ENCODE assay signal across 8 mouse cellular contexts in genomic region chr3:88191820-88192616, GRCm38 (mm10). TPM values are rescaled to one million over a fixed set of nuclear protein-coding genes. Genes with fewer than 3 reads are reported as not detected.
A peak's percentile ranks its signal among the peaks of the same experiment; 100 is the strongest.
DNase-seq lines count a peak whose midpoint lies in the region; ATAC-seq and TF ChIP-seq lines count a peak whose summit lies in the region.

No protein-coding gene starts in this region.

- no peaks in the 10 kb centered on the region for H3K9me3 ChIP-seq in ES-E14 (ENCODE audit: control insufficient read depth, insufficient read depth, low read depth, low read length)
- no peaks in the 10 kb centered on the region for H3K9me3 ChIP-seq in hindbrain, embryonic 11.5 days (ENCODE audit: control insufficient read depth, low read length)

- no peak overlapping the region for H3K4me3 ChIP-seq in ES-E14 (ENCODE audit: insufficient read depth in 1 of 2, low read depth in 1 of 2, low read length in 2 of 2, poor library complexity in 1 of 2, severe bottlenecking in 1 of 2)
- no peak overlapping the region for H3K4me3 ChIP-seq in hindbrain, embryonic 11.5 days (ENCODE audit: low read depth, low read length)

- no peaks in the 10 kb centered on the region for H3K4me1 ChIP-seq in ES-E14 (ENCODE audit: control insufficient read depth in 2 of 2, insufficient read depth in 2 of 2, low read length in 2 of 2, poor library complexity in 1 of 2)
- no peaks in the 10 kb centered on the region for H3K4me1 ChIP-seq in hindbrain, embryonic 11.5 days (replicated peaks; ENCODE audit: control insufficient read depth, insufficient read depth, low read length)

- DNase-seq in layer of hippocampus, adult 11-12 months (ENCODE audit: low spot score) = peak; percentile 72
- DNase-seq in layer of hippocampus, postnatal 36 days = no peak
- no peak for DNase-seq in ES-E14 (ENCODE audit: low read depth, low spot score)
- peak; percentile 86 to 90 for DNase-seq in cerebellum, postnatal 10 days
- DNase-seq in hindbrain, embryonic 11.5 days (ENCODE audit: low spot score) = peak; percentile 84
- DNase-seq in thymus, postnatal 4 days = peak; percentile 38
- DNase-seq in gastrocnemius, postnatal 25 days = no peak

- no peaks in the 10 kb centered on the region for H3K36me3 ChIP-seq in ES-E14 (ENCODE audit: control insufficient read depth, insufficient read depth, low read length, poor library complexity, severe bottlenecking)
- no peaks in the 10 kb centered on the region for H3K36me3 ChIP-seq in hindbrain, embryonic 11.5 days (ENCODE audit: control insufficient read depth, insufficient read depth, low read length)

- no peak overlapping the region for H3K27ac ChIP-seq in ES-E14 (ENCODE audit: insufficient read depth, low read depth, low read length, poor library complexity, severe bottlenecking)
- no peak overlapping the region for H3K27ac ChIP-seq in hindbrain, embryonic 11.5 days (ENCODE audit: low read depth, low read length)

- H3K9ac ChIP-seq in ES-E14 (ENCODE audit: insufficient read depth, low read depth, low read length, poor library complexity, severe bottlenecking) = no peak overlapping the region
- no peak overlapping the region for H3K9ac ChIP-seq in hindbrain, embryonic 11.5 days (ENCODE audit: low read depth, low read length)

- ATAC-seq in hindbrain, embryonic 11.5 days (ENCODE audit: low FRiP score) = peak; percentile 51
- peak; percentile 81 for ATAC-seq in megakaryocyte progenitor cell, adult 5-6 weeks (replicated peaks; ENCODE audit: poor library complexity)

- no peak overlapping the region for H3K4me2 ChIP-seq in hindbrain, embryonic 11.5 days (replicated peaks; ENCODE audit: low read depth, low read length)

- in situ Hi-C loops in ES-E14 (cut with MboI; ENCODE audit: low sequenced_read_pairs in 2 of 2, unreplicated experiment in 2 of 2) = loop anchor here (5.0 to 10.0 kb wide), 2 partner anchors 50 to 53 kb away; no protein-coding TSS in a partner anchor

- peaks cover 10% of the 10 kb centered on the region for H3K27me3 ChIP-seq in hindbrain, embryonic 11.5 days (ENCODE audit: control insufficient read depth, insufficient read depth, low read length)

- 27% methylated on average over 9 of the region's 9 CpGs for WGBS in hindbrain, embryonic 11.5 days

TF ChIP-seq in ES-E14, 5 proteins besides CTCF, POLR2A, EP300 and RAD21:
- peak; percentile 84; the same call in 1 of the 2 replicates for TF ChIP-seq ZC3H11A (IDR thresholded peaks at IDR 0.05; ENCODE audit: borderline replicate concordance, low read depth, low read length)
- TF ChIP-seq ZNF384 (IDR thresholded peaks at IDR 0.05; ENCODE audit: low read depth, low read length) = no peak

RNA-seq across cellular contexts. Expression of gene Mef2d, which starts 49.8 kb away (rescaled TPM):
- total RNA-seq in layer of hippocampus, postnatal 36 days (2021) = 100 to 1,000 TPM; 191 to 207 TPM
- 8.8 and 10.4 TPM in 2 replicates for total RNA-seq in ES-E14 (2012; rRNA removed)
- 12.0 and 12.3 TPM in 2 replicates for polyA plus RNA-seq in hindbrain, embryonic 11.5 days (2014; fragmentation: Nextera tagmentation; extraction: Ambion mirVana)
- 82.5 and 95.7 TPM in 2 replicates for total RNA-seq in megakaryocyte progenitor cell, adult 5-6 weeks (2015)
- total RNA-seq in megakaryocyte progenitor cell, adult 5-6 weeks (2017) = 49.6 and 52.8 TPM in 2 replicates
- total RNA-seq in gastrocnemius, postnatal 25 days (2021) = 100 to 1,000 TPM; 156 to 164 TPM

Comparison
In these comparisons a context has a peak if more than half of its experiments do, and no peak if none do; other contexts are left out.
1. DNase-seq: peak in layer of hippocampus, adult 11-12 months (single experiment), cerebellum, postnatal 10 days (2 of 2), hindbrain, embryonic 11.5 days (single experiment) and thymus, postnatal 4 days (single experiment); none in layer of hippocampus, postnatal 36 days (0 of 2), ES-E14 (single experiment) and gastrocnemius, postnatal 25 days (single experiment).